Mouse (Mus musculus) MEL (cell line): ENCODE measurements around the gene Matn3. TPM values are rescaled to one million over a fixed set of nuclear protein-coding genes. Genes with fewer than 3 reads are reported as not detected.

Experiments
- DNase-seq: peaks from one replicate; pipeline ENCODE4 v3.0.0; 2011; ENCODE audit warnings: low read depth, low spot score
- H3K27ac ChIP-seq: 2 replicates; pipeline ENCODE4 v1.5.1; 2012; ENCODE audit warnings: low read depth, mild to moderate bottlenecking, control low read depth, low read length, moderate library complexity; ENCODE audit not compliant: control insufficient read depth
- H3K27me3 ChIP-seq, 2 experiments: fragments of 150-350 bp in 1 of 2; sonication (generic) in 1 of 2; 2 replicates each; pipeline ENCODE4 v1.6.1; 2012; ENCODE audit warnings: low read length in 2 of 2, mild to moderate bottlenecking in 2 of 2, improper control_type of control experiment in 1 of 2, moderate library complexity in 1 of 2; ENCODE audit not compliant: insufficient read depth in 2 of 2, control insufficient read depth in 1 of 2
- H3K36me3 ChIP-seq, 2 experiments: 2 replicates each; pipeline ENCODE4 v1.6.1; 2012 to 2014; ENCODE audit warnings: low read length in 2 of 2, improper control_type of control experiment in 1 of 2, inconsistent platforms in 1 of 2, mild to moderate bottlenecking in 1 of 2; ENCODE audit not compliant: insufficient read depth in 2 of 2, control insufficient read depth in 1 of 2
- H3K4me1 ChIP-seq, 2 experiments: fragments of 150-350 bp in 1 of 2; sonication (generic) in 1 of 2; 2 replicates each; pipeline ENCODE4 v1.6.1; 2012; ENCODE audit warnings: low read length in 2 of 2, improper control_type of control experiment in 1 of 2, mild to moderate bottlenecking in 1 of 2; ENCODE audit not compliant: insufficient read depth in 2 of 2, control insufficient read depth in 1 of 2
- H3K4me3 ChIP-seq, 2 experiments: fragments of 150-350 bp in 1 of 2; sonication (generic) in 1 of 2; 2 replicates each; pipeline ENCODE4 v1.5.1; 2012; ENCODE audit warnings: low read depth in 2 of 2, low read length in 2 of 2, mild to moderate bottlenecking in 2 of 2, moderate library complexity in 2 of 2, control low read depth in 1 of 2, improper control_type of control experiment in 1 of 2; ENCODE audit not compliant: control insufficient read depth in 1 of 2, insufficient read depth in 1 of 2
- H3K79me2 ChIP-seq: 2 replicates; pipeline ENCODE4 v1.6.1; 2012; ENCODE audit warnings: mild to moderate bottlenecking, low read length, moderate library complexity; ENCODE audit not compliant: control insufficient read depth, poor library complexity, insufficient read depth
- H3K9ac ChIP-seq: 2 replicates; pipeline ENCODE4 v1.6.1; 2012; ENCODE audit warnings: low read depth, mild to moderate bottlenecking, control low read depth, low read length, moderate library complexity; ENCODE audit not compliant: control insufficient read depth, poor library complexity, severe bottlenecking
- H3K9me3 ChIP-seq: fragments of 150-350 bp; sonication (generic); replicated peaks from 2 replicates; pipeline ENCODE4 v1.6.1; 2012; ENCODE audit warnings: mild to moderate bottlenecking, low read length, improper control_type of control experiment, moderate library complexity; ENCODE audit not compliant: insufficient read depth
- BHLHE40 ChIP-seq: IDR thresholded peaks from 2 replicates; pipeline ENCODE4 v1.6.1; 2012; ENCODE audit warnings: low read depth, mild to moderate bottlenecking, inconsistent platforms, low read length, improper control_type of control experiment, borderline replicate concordance
- CHD1 ChIP-seq: IDR thresholded peaks from 2 replicates; pipeline ENCODE4 v1.6.1; 2012; ENCODE audit warnings: low read depth, mild to moderate bottlenecking, inconsistent platforms, low read length, improper control_type of control experiment
- EP300 ChIP-seq, 2 experiments: IDR thresholded peaks; 2 replicates each; pipeline ENCODE4 v1.6.1; 2011; ENCODE audit warnings: improper control_type of control experiment in 2 of 2, low read length in 2 of 2, low read depth in 1 of 2, mild to moderate bottlenecking in 1 of 2
- GATA1 ChIP-seq: IDR thresholded peaks from 2 replicates; pipeline ENCODE4 v1.6.1; 2011; ENCODE audit warnings: low read depth, low read length, improper control_type of control experiment
- MAX ChIP-seq: IDR thresholded peaks from 2 replicates; pipeline ENCODE4 v1.6.1; 2011; ENCODE audit warnings: low read length, improper control_type of control experiment
- MAZ ChIP-seq: IDR thresholded peaks from 2 replicates; pipeline ENCODE4 v1.6.1; 2012; ENCODE audit warnings: low read depth, mild to moderate bottlenecking, inconsistent platforms, low read length, improper control_type of control experiment
- MXI1 ChIP-seq: IDR thresholded peaks from 2 replicates; pipeline ENCODE4 v1.6.1; 2011; ENCODE audit warnings: mild to moderate bottlenecking, low read depth, low read length, improper control_type of control experiment
- MYB ChIP-seq: IDR thresholded peaks from 2 replicates; pipeline ENCODE4 v1.6.1; 2011; ENCODE audit warnings: mild to moderate bottlenecking, low read depth, low read length, improper control_type of control experiment
- MYC ChIP-seq: IDR thresholded peaks from 2 replicates; pipeline ENCODE4 v1.6.1; 2011; ENCODE audit warnings: low read depth, mild to moderate bottlenecking, low read length, improper control_type of control experiment, moderate library complexity
- NELFE ChIP-seq: IDR thresholded peaks from 2 replicates; pipeline ENCODE4 v1.6.1; 2011; ENCODE audit warnings: low read depth, low read length, improper control_type of control experiment
- POLR2A ChIP-seq, 2 experiments: IDR thresholded peaks; 2 replicates each; pipeline ENCODE4 v1.6.1; 2011 to 2012; ENCODE audit warnings: low read length in 2 of 2, mild to moderate bottlenecking in 2 of 2, control low read depth in 1 of 2, improper control_type of control experiment in 1 of 2, low read depth in 1 of 2, moderate library complexity in 1 of 2; ENCODE audit not compliant: control insufficient read depth in 1 of 2, insufficient read depth in 1 of 2, poor library complexity in 1 of 2
- POLR2AphosphoS2 ChIP-seq: IDR thresholded peaks from 2 replicates; pipeline ENCODE4 v1.6.1; 2011; ENCODE audit warnings: low read length, improper control_type of control experiment
- POLR2AphosphoS5 ChIP-seq: IDR thresholded peaks from 2 replicates; pipeline ENCODE4 v1.6.1; 2012; ENCODE audit warnings: low read depth, borderline replicate concordance, mild to moderate bottlenecking, inconsistent platforms, low read length, moderate library complexity, mixed read lengths
- SIN3A ChIP-seq: IDR thresholded peaks from 2 replicates; pipeline ENCODE4 v1.6.1; 2012; ENCODE audit warnings: low read length, improper control_type of control experiment, inconsistent platforms
- TCF12 ChIP-seq: IDR thresholded peaks from 2 replicates; pipeline ENCODE4 v1.6.1; 2014; ENCODE audit warnings: low read depth, mild to moderate bottlenecking, inconsistent platforms, low read length, improper control_type of control experiment, moderate library complexity
- ZKSCAN1 ChIP-seq: IDR thresholded peaks from 2 replicates; pipeline ENCODE4 v1.6.1; 2012; ENCODE audit warnings: low read depth, mild to moderate bottlenecking, inconsistent platforms, low read length, improper control_type of control experiment, moderate library complexity
- ZMIZ1 ChIP-seq: IDR thresholded peaks from 2 replicates; pipeline ENCODE4 v1.6.1; 2012; ENCODE audit warnings: low read depth, mild to moderate bottlenecking, inconsistent platforms, low read length, improper control_type of control experiment, moderate library complexity
- polyA plus RNA-seq, 2 experiments: library from polyadenylated mRNA; stranded (reverse) in 1 of 2; unstranded in 1 of 2; fragments of >175 nt in 1 of 2; fragments of >200 nt in 1 of 2; gene quantifications; 2 replicates each; pipeline versions ENCODE4 v1.2.1 to v1.2.4; 2012; ENCODE audit warnings: low replicate concordance in 2 of 2, low read depth in 1 of 2; ENCODE audit not compliant: insufficient read length in 2 of 2, insufficient read depth in 1 of 2, missing spikeins in 1 of 2
- total RNA-seq: library from RNA; depleted of rRNA; stranded (reverse); fragments of 300-350 nt; gene quantifications from 2 replicates; pipeline ENCODE4 v1.2.3, GENCODE M21; 2012

The Matn3 gene
- total and polyA plus RNA-seq, 3 experiments = not detected

DNA sequence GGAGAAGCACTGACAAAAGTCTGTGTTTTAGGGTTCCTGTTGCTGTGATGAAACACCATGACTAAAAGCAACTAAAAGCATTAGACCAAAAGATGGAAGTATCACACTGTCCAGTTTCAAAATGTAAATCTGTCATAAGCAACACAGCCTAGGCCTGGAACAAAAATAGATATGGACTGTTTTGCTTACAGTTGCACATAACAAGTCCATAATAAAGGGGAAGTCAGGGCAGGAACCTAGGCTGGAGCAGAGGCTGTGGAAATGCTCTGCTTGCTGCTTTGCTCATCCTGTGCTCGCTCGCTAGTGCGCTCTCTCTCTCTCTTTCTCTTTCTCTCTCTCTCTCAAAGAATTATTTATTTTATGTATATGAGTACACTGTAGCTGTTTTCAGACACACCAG is 20.1 kb upstream of the Matn3 start:
- peaks cover 68% of the 10 kb centered on the region for H3K79me2 ChIP-seq
- H3K9ac ChIP-seq = no peak overlapping the region
- peak; percentile 67 for DNase-seq
- H3K4me1 ChIP-seq = peaks cover 0 to 17% of the 10 kb centered on the region in 2 experiments; a peak in 3 of 4 replicates
- peaks cover 21 to 56% of the 10 kb centered on the region in 2 experiments for H3K36me3 ChIP-seq
- no peak for TF ChIP-seq MAX
- no peak for TF ChIP-seq ZMIZ1
- no peak for TF ChIP-seq MYB
- TF ChIP-seq TCF12 = no peak
- no peak for TF ChIP-seq MAZ
- no peak for TF ChIP-seq POLR2AphosphoS2
- no peaks in the 10 kb centered on the region for H3K27me3 ChIP-seq
- no peaks in the 10 kb centered on the region for H3K9me3 ChIP-seq
- no peak overlapping the region for H3K4me3 ChIP-seq
- H3K27ac ChIP-seq = no peak overlapping the region

DNA sequence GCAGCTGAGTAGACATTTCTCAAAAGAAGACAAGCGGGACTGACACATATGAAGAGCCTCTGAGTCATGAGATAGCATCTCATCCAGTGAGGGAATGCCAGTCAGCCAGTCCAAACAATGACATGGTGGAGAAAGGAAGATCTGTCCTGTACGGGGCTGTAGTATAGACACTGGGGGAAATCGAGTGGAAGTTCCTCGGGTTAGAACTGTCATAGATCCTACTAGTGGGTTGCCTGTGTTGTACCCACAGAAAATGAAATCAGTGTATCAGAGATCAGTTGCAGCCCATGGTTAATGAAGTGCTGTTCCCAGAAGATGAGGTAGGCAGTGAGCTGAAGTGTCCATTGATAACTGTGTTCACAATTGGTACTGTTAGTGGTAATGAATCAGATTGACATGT is 19.0 kb upstream of the Matn3 start:
- Histone ChIP-seq H3K4me1 (peaks cover 0 to 14% of the 10 kb centered on the region in 2 experiments; a peak in 2 of 4 replicates), H3K27me3 (no peaks in the 10 kb centered on the region), H3K27ac (no peak overlapping the region), H3K9me3 (no peaks in the 10 kb centered on the region), H3K79me2 (peaks cover 61% of the 10 kb centered on the region), H3K36me3 (peaks cover 26 to 50% of the 10 kb centered on the region in 2 experiments), H3K4me3 (no peak overlapping the region), H3K9ac (no peak overlapping the region)
- DNase-seq = no peak
- TF ChIP-seq POLR2A (IDR thresholded peaks at IDR 0.05; ENCODE audit: control insufficient read depth in 1 of 2, insufficient read depth in 1 of 2, low read depth in 1 of 2, low read length in 2 of 2, poor library complexity in 1 of 2) (no peak), MAZ (no peak), POLR2AphosphoS5 (no peak), MYC (no peak), GATA1 (no peak), ZKSCAN1 (no peak)

DNA sequence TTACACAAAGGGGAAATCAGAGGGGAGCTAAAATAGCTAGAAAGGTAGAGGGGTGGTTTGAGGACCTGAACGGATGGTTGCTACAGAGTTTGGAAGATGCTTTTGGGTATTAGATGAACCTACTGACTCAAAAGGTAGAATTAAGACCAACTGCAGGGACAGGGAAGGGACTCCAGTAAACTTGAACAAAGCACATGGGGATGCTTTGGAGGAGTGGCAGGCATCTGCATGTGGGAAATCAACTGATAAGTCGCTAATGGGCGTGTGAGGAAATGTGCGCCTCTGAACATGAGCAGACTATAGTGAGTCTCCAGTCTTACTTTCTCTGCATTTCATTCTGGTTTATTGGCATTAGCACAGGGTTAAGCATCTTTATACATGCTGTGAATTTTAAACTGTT is 16.6 kb upstream of the Matn3 start:
- no peak overlapping the region for H3K9ac ChIP-seq
- no peak overlapping the region for H3K4me3 ChIP-seq
- TF ChIP-seq MYB (no peak), MAX (peak; percentile 55; the same call in 1 of the 2 replicates), POLR2AphosphoS5 (no peak), CHD1 (no peak), EP300 (IDR thresholded peaks at IDR 0.05; ENCODE audit: low read depth in 1 of 2, low read length in 2 of 2) (0 out of 4 replicates have a peak, but pooled peaks of 1 of the 2 experiments have one; percentile 6), MYC (peak; percentile 66; the same call in 1 of the 2 replicates), SIN3A (peak; percentile 64), NELFE (no peak), MXI1 (peak; percentile 84; the same call in 1 of the 2 replicates), BHLHE40 (no peak)
- TF ChIP-seq, all 39 proteins: peak for 5
- no peaks in the 10 kb centered on the region for H3K27me3 ChIP-seq
- H3K36me3 ChIP-seq = peaks cover 33 to 34% of the 10 kb centered on the region in 2 experiments
- peaks cover 0 to 10% of the 10 kb centered on the region in 2 experiments; a peak in 2 of 4 replicates for H3K4me1 ChIP-seq
- H3K27ac ChIP-seq = no peak overlapping the region
- peak; percentile 47 for DNase-seq
- peaks cover 41% of the 10 kb centered on the region for H3K79me2 ChIP-seq
- no peaks in the 10 kb centered on the region for H3K9me3 ChIP-seq
